8 mouse cellular contexts compared by ENCODE assay signal in the genomic region with DNA sequence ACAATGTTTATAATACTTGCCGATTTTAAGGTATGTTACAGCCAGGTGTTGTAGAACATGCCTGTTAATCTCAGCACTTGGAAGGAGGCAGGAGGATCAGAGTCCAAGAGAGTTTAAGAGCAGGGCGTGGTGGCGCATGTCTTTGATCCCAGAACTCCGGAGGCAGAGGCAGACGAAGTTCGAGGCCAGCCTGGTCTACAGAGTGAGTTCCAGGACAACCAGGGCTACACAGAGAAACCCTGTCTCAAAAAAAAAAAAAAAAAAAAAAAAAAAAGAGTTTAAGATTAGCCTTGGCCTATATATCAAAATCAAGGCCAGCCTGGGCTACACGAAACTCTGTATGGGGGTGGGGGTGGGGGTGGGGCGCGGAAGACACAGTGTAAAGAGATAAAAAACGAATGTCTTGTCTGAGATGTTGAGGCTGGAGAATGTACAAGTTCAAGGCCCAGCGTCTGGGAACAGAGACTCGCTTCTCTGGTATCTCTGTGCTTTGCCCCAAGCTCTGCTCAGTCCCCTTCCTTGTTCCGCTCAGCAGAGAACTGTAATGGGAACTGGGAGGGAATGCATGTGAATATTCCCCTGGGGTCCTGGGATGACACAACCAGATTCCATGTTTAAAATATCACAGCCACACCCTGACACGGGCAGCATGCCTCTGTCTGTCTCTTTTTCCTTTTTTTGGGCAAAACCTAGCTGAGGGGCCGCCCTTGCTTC. TPM values are rescaled to one million over a fixed set of nuclear protein-coding genes. Genes with fewer than 3 reads are reported as not detected.
DNase-seq lines count a peak whose midpoint lies in the region; ATAC-seq and TF ChIP-seq lines count a peak whose summit lies in the region.

No protein-coding gene starts in this region.

- H3K4me2 ChIP-seq in kidney, postnatal 0 days (ENCODE audit: low read length), result 0 out of 2 replicates have a peak overlapping the region, but pooled peaks have one; percentile 19
- H3K4me2 ChIP-seq in hindbrain, embryonic 14.5 days (replicated peaks), result peak overlapping the region; percentile 91
- peak overlapping the region; percentile 72; the same call in 1 of the 2 replicates for H3K4me2 ChIP-seq in midbrain, embryonic 14.5 days (ENCODE audit: low read length)

- DNase-seq in cerebellum, adult 9-10 months, result peak; percentile 53
- DNase-seq in cerebellum, adult 18-20 months, result no peak
- DNase-seq in kidney, postnatal 0 days (ENCODE audit: low spot score), result no peak
- DNase-seq in kidney, adult 8-10 months, result no peak
- no peak for DNase-seq in hindbrain, embryonic 14.5 days (ENCODE audit: low spot score)
- no peak for DNase-seq in midbrain, embryonic 14.5 days
- no peak for DNase-seq in left cerebral cortex, postnatal 10 days (ENCODE audit: extremely low spot score in 1 of 2, low spot score in 2 of 2)
- no peak for DNase-seq in layer of hippocampus, adult 18-20 months (ENCODE audit: low spot score in 2 of 2)

- no peak overlapping the region for H3K4me3 ChIP-seq in kidney, postnatal 0 days (replicated peaks; ENCODE audit: low read depth, low read length)
- H3K4me3 ChIP-seq in hindbrain, embryonic 14.5 days (replicated peaks; ENCODE audit: low read length), result 0 out of 2 replicates have a peak overlapping the region, but pooled peaks have one; percentile 61
- H3K4me3 ChIP-seq in midbrain, embryonic 14.5 days (replicated peaks; ENCODE audit: low read depth, low read length), result no peak overlapping the region

- H3K27me3 ChIP-seq in kidney, postnatal 0 days (ENCODE audit: insufficient read depth, low read length), result no peaks in the 10 kb centered on the region
- H3K27me3 ChIP-seq in hindbrain, embryonic 14.5 days (ENCODE audit: control insufficient read depth, insufficient read depth, low read length), result no peaks in the 10 kb centered on the region
- H3K27me3 ChIP-seq in midbrain, embryonic 14.5 days (ENCODE audit: control insufficient read depth, insufficient read depth, low read length), result no peaks in the 10 kb centered on the region

- no peak for ATAC-seq in kidney, postnatal 0 days (replicated peaks; ENCODE audit: low FRiP score, low read depth)
- no peak for ATAC-seq in hindbrain, embryonic 14.5 days (ENCODE audit: low FRiP score)
- no peak for ATAC-seq in midbrain, embryonic 14.5 days (ENCODE audit: low FRiP score, low TSS enrichment)

- no peaks in the 10 kb centered on the region for H3K9me3 ChIP-seq in kidney, postnatal 0 days (replicated peaks; ENCODE audit: low read length)
- H3K9me3 ChIP-seq in hindbrain, embryonic 14.5 days (ENCODE audit: control insufficient read depth, low read length), result no peaks in the 10 kb centered on the region
- H3K9me3 ChIP-seq in midbrain, embryonic 14.5 days (ENCODE audit: control insufficient read depth, low read length), result no peaks in the 10 kb centered on the region

- no peak overlapping the region for H3K27ac ChIP-seq in kidney, postnatal 0 days
- H3K27ac ChIP-seq in hindbrain, embryonic 14.5 days, result peak overlapping the region; percentile 94; the same call in 1 of the 2 replicates
- no peak overlapping the region for H3K27ac ChIP-seq in midbrain, embryonic 14.5 days (replicated peaks; ENCODE audit: low read depth, low read length)

- intact Hi-C loops in left cerebral cortex, postnatal 10 days (cut with DNase I), result loop anchor here (2.0 to 5.0 kb wide), 3 partner anchors 41 to 190 kb away; a partner anchor contains a TSS

- H3K9ac ChIP-seq in kidney, postnatal 0 days (ENCODE audit: low read depth, low read length), result no peak overlapping the region
- no peak overlapping the region for H3K9ac ChIP-seq in hindbrain, embryonic 14.5 days
- no peak overlapping the region for H3K9ac ChIP-seq in midbrain, embryonic 14.5 days (replicated peaks; ENCODE audit: low read length)

- H3K4me1 ChIP-seq in kidney, postnatal 0 days (replicated peaks; ENCODE audit: insufficient read depth, low read length), result peaks cover 14% of the 10 kb centered on the region; the same call in 1 of the 2 replicates
- peaks cover 19% of the 10 kb centered on the region for H3K4me1 ChIP-seq in hindbrain, embryonic 14.5 days (replicated peaks; ENCODE audit: control insufficient read depth, insufficient read depth, low read length)
- peaks cover 15% of the 10 kb centered on the region for H3K4me1 ChIP-seq in midbrain, embryonic 14.5 days (ENCODE audit: control insufficient read depth, insufficient read depth, low read length)

- WGBS in kidney, postnatal 0 days, result 70% methylated on average over 15 of the region's 15 CpGs
- 55% methylated on average over 15 of the region's 15 CpGs for WGBS in hindbrain, embryonic 14.5 days
- 60% methylated on average over 15 of the region's 15 CpGs for WGBS in midbrain, embryonic 14.5 days

- TF ChIP-seq CTCF in kidney, postnatal 0 days (IDR thresholded peaks at IDR 0.05; ENCODE audit: low read depth), result no peak

- H3K36me3 ChIP-seq in kidney, postnatal 0 days (ENCODE audit: insufficient read depth, low read length), result no peaks in the 10 kb centered on the region
- no peaks in the 10 kb centered on the region for H3K36me3 ChIP-seq in hindbrain, embryonic 14.5 days (replicated peaks; ENCODE audit: control insufficient read depth, insufficient read depth)
- no peaks in the 10 kb centered on the region for H3K36me3 ChIP-seq in midbrain, embryonic 14.5 days (ENCODE audit: control insufficient read depth, insufficient read depth, low read length)

RNA-seq across cellular contexts. Expression of a gene that starts 1.3 kb away (rescaled TPM):
- polyA plus RNA-seq in kidney, postnatal 0 days (2015; fragmentation: Nextera tagmentation; extraction: Ambion mirVana), result 87.7 and 96.4 TPM in 2 replicates
- polyA plus RNA-seq in hindbrain, embryonic 14.5 days (2014; fragmentation: Nextera tagmentation; extraction: Ambion mirVana), result 110 and 126 TPM in 2 replicates
- polyA plus RNA-seq in midbrain, embryonic 14.5 days (2014; fragmentation: Nextera tagmentation; extraction: Ambion mirVana), result 114 and 138 TPM in 2 replicates
- total RNA-seq in left cerebral cortex, postnatal 10 days (2021), result 100 to 1,000 TPM; 190 to 203 TPM
- 100 to 1,000 TPM; 107 to 110 TPM for total RNA-seq in layer of hippocampus, adult 18-20 months (2021)

RNA-seq across cellular contexts. Expression of a gene that starts 15.3 kb away (rescaled TPM):
- 716 and 863 TPM in 2 replicates for polyA plus RNA-seq in kidney, postnatal 0 days (2015; fragmentation: Nextera tagmentation; extraction: Ambion mirVana)
- 324 and 419 TPM in 2 replicates for polyA plus RNA-seq in hindbrain, embryonic 14.5 days (2014; fragmentation: Nextera tagmentation; extraction: Ambion mirVana)
- polyA plus RNA-seq in midbrain, embryonic 14.5 days (2014; fragmentation: Nextera tagmentation; extraction: Ambion mirVana), result 363 and 413 TPM in 2 replicates
- 100 to 1,000 TPM; 423 to 456 TPM for total RNA-seq in left cerebral cortex, postnatal 10 days (2021)
- 100 to 1,000 TPM; 367 to 379 TPM for total RNA-seq in layer of hippocampus, adult 18-20 months (2021)

RNA-seq across cellular contexts. Expression of a gene that starts 21.8 kb away (rescaled TPM):
- not detected in 2 replicates for polyA plus RNA-seq in kidney, postnatal 0 days (2015; fragmentation: Nextera tagmentation; extraction: Ambion mirVana)
- polyA plus RNA-seq in hindbrain, embryonic 14.5 days (2014; fragmentation: Nextera tagmentation; extraction: Ambion mirVana), result 0.68 TPM in 1 of 2 replicates, not detected in the other
- polyA plus RNA-seq in midbrain, embryonic 14.5 days (2014; fragmentation: Nextera tagmentation; extraction: Ambion mirVana), result not detected in 2 replicates
- under 1 TPM; 0.60 to 0.63 TPM for total RNA-seq in left cerebral cortex, postnatal 10 days (2021)
- 1 to 10 TPM; 1.1 to 1.2 TPM for total RNA-seq in layer of hippocampus, adult 18-20 months (2021)

RNA-seq across cellular contexts. Expression of a gene that starts 31.2 kb away (rescaled TPM):
- 13.9 and 14.8 TPM in 2 replicates for polyA plus RNA-seq in kidney, postnatal 0 days (2015; fragmentation: Nextera tagmentation; extraction: Ambion mirVana)
- 8.1 and 11.2 TPM in 2 replicates for polyA plus RNA-seq in hindbrain, embryonic 14.5 days (2014; fragmentation: Nextera tagmentation; extraction: Ambion mirVana)
- polyA plus RNA-seq in midbrain, embryonic 14.5 days (2014; fragmentation: Nextera tagmentation; extraction: Ambion mirVana), result 10.9 and 13.2 TPM in 2 replicates
- total RNA-seq in left cerebral cortex, postnatal 10 days (2021), result 10 to 100 TPM; 18.8 to 19.4 TPM
- 10 to 100 TPM; 18.6 to 23.2 TPM for total RNA-seq in layer of hippocampus, adult 18-20 months (2021)

RNA-seq across cellular contexts. Expression of a gene that starts 43.1 kb away (rescaled TPM):
- polyA plus RNA-seq in kidney, postnatal 0 days (2015; fragmentation: Nextera tagmentation; extraction: Ambion mirVana), result 5.1 and 5.6 TPM in 2 replicates
- 38.2 and 38.8 TPM in 2 replicates for polyA plus RNA-seq in hindbrain, embryonic 14.5 days (2014; fragmentation: Nextera tagmentation; extraction: Ambion mirVana)
- 32.4 and 36.5 TPM in 2 replicates for polyA plus RNA-seq in midbrain, embryonic 14.5 days (2014; fragmentation: Nextera tagmentation; extraction: Ambion mirVana)
- 10 to 100 TPM; 40.0 to 45.1 TPM for total RNA-seq in left cerebral cortex, postnatal 10 days (2021)
- 10 to 100 TPM; 70.8 to 71.5 TPM for total RNA-seq in layer of hippocampus, adult 18-20 months (2021)

Comparison
In these comparisons a context has a peak if more than half of its experiments do, and no peak if none do; other contexts are left out.
1. H3K4me2 ChIP-seq: peak in every context shown above with its lines; median percentile 91 in hindbrain, embryonic 14.5 days; 72 in midbrain, embryonic 14.5 days; 19 in kidney, postnatal 0 days.